Mouse (Mus musculus): ENCODE data around the gene Pomgnt1. TPM values are rescaled to one million over a fixed set of nuclear protein-coding genes. Genes with fewer than 3 reads are reported as not detected.

Pomgnt1 gene
- polyA plus RNA-seq (2014; fragmentation: Nextera tagmentation; extraction: Ambion mirVana), result 57.0 and 62.4 TPM in 2 replicates

DNA sequence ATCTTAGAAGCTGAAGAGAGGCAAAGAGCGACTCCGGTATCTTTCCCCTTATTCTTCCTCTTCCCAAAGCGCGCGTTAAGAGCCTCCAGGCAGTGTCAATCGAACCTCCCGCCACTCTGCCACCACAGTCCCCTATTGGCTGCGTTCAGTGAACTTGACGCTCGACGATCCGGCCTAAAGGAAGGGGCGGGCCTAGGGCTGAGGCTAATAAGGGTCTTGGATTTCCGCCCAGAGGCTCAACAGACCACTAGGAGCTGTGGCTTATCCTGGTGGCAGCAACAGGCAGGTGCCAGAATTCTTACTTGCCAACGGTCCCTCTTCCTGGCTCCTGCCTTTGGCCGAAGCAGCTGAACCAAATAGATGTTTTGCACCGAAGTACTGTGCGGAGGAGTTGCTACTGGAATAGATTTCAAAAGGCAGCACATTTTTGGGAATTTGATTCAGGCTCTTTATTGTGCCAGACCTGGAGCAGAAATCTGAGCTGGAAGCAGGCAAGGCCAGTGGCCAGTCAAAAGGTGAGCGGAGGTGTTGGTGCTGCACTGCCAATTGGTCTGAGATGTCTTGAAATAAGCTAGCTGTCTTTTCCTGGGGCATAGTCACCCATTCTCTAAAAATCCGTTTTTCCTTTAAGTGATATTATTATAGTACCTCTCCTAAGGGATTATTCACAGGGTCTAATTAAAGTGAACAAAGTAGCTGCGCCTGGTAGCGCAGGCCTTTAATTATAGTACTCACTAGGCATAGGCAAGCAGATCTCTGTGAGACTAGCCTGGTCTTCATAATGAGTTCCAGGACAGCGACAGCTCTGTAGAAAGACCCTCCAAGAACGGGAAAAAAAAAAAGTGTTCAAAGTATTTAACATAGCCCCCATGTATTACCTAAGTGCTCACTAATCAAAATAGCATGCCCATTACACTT is at the start of gene Pomgnt1, which contains the start of gene Rad54l:
TSS of gene Pomgnt1 (plus strand) at position 239 of the 918 bp plus-strand sequence.
TSS of gene Rad54l (minus strand) at position 89 of the 918 bp plus-strand sequence.
- Histone ChIP-seq H3K9me3 (ENCODE audit: control insufficient read depth, low read length) (no peaks in the 10 kb centered on the region), H3K9ac (ENCODE audit: low read length) (peak within 1 kb of the TSS; percentile 65), H3K36me3 (ENCODE audit: control insufficient read depth, insufficient read depth, low read length) (peaks cover 3% of the 10 kb centered on the region; the same call in 1 of the 2 replicates), H3K4me3 (ENCODE audit: low read depth, low read length) (peak within 1 kb of the TSS; percentile 46), H3K4me1 (ENCODE audit: control insufficient read depth, insufficient read depth, low read length) (peaks cover 8% of the 10 kb centered on the region; the same call in 1 of the 2 replicates), H3K4me2 (ENCODE audit: low read depth, severe bottlenecking) (peak within 1 kb of the TSS; percentile 62), H3K27ac (replicated peaks; ENCODE audit: low read depth, low read length) (peak within 1 kb of the TSS; percentile 36; the same call in 1 of the 2 replicates), H3K27me3 (ENCODE audit: control insufficient read depth, insufficient read depth, low read length) (no peaks in the 10 kb centered on the region)
- peak; percentile 93 for DNase-seq (ENCODE audit: low spot score)
- ATAC-seq (ENCODE audit: insufficient number of reproducible peaks, low FRiP score, low TSS enrichment, low read depth), result peak; percentile 98
- 2% methylated on average over 24 of the region's 24 CpGs for WGBS

DNA sequence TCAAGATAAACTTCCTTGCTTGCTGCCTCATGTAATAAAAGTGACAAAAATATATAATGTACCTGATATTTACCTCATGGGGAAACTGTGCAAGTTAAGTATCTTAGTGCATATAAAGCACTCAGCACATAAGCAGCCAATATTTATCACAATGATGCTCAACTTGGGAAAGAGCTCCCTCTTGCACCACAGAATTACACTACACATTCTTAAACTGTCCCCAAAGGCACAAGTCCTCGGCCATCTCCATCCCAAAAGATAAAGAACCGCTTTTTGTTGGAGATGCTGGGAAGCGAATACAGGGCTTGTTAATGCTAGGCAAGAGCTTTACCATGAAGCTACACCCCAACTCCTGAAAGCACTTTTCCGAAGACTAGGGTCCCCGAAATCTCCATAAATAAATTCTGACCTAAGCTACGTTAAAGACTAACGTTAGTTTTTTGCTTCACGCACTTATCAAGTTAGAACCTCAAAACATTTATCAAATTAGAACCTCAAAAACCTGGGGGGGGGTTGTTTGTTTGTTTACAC is 49.4 kb upstream of the Pomgnt1 start:
- H3K4me2 ChIP-seq (ENCODE audit: low read depth, severe bottlenecking), result peak overlapping the region; percentile 45
- H3K27me3 ChIP-seq (ENCODE audit: control insufficient read depth, insufficient read depth, low read length), result no peaks in the 10 kb centered on the region
- peaks cover 4% of the 10 kb centered on the region; the same call in 1 of the 2 replicates for H3K36me3 ChIP-seq (ENCODE audit: control insufficient read depth, insufficient read depth, low read length)
- peak overlapping the region; percentile 98 for H3K9ac ChIP-seq (ENCODE audit: low read length)
- WGBS, result 2% methylated on average over 8 of the region's 8 CpGs
- no peak for ATAC-seq (ENCODE audit: insufficient number of reproducible peaks, low FRiP score, low TSS enrichment, low read depth)
- no peaks in the 10 kb centered on the region for H3K9me3 ChIP-seq (ENCODE audit: control insufficient read depth, low read length)
- peaks cover 14% of the 10 kb centered on the region for H3K4me1 ChIP-seq (ENCODE audit: control insufficient read depth, insufficient read depth, low read length)
- no peak overlapping the region for H3K27ac ChIP-seq (replicated peaks; ENCODE audit: low read depth, low read length)
- DNase-seq (ENCODE audit: low spot score), result no peak
- peak overlapping the region; percentile 99 for H3K4me3 ChIP-seq (ENCODE audit: low read depth, low read length)

- Histone ChIP-seq H3K9me3 (ENCODE audit: control insufficient read depth, low read length) (no peaks in the 10 kb centered on the region), H3K4me3 (ENCODE audit: low read depth, low read length) (peak within 1 kb of the TSS; percentile 99), H3K27ac (replicated peaks; ENCODE audit: low read depth, low read length) (peak within 1 kb of the TSS; percentile 98), H3K4me2 (ENCODE audit: low read depth, severe bottlenecking) (peak within 1 kb of the TSS; percentile 57), H3K9ac (ENCODE audit: low read length) (peak within 1 kb of the TSS; percentile 98), H3K36me3 (ENCODE audit: control insufficient read depth, insufficient read depth, low read length) (0 out of 2 replicates have a peak, but pooled peaks cover 2% of the 10 kb centered on the region), H3K27me3 (ENCODE audit: control insufficient read depth, insufficient read depth, low read length) (no peaks in the 10 kb centered on the region), H3K4me1 (ENCODE audit: control insufficient read depth, insufficient read depth, low read length) (peaks cover 14% of the 10 kb centered on the region)
- WGBS, result under 1% methylated on average over 52 of the region's 55 CpGs
- ATAC-seq (ENCODE audit: insufficient number of reproducible peaks, low FRiP score, low TSS enrichment, low read depth) (peak; percentile 94), DNase-seq (ENCODE audit: low spot score) (peak; percentile 96)
Measured at GRCm38 (mm10) chr4:116074861-116075620, 48.6 kb upstream of the Pomgnt1 start, which contains the start of the genes Uqcrh and Lrrc41. Gene Uqcrh (minus strand): TSS chr4:116075071. Gene Lrrc41 (plus strand): TSS chr4:116075269.

DNA sequence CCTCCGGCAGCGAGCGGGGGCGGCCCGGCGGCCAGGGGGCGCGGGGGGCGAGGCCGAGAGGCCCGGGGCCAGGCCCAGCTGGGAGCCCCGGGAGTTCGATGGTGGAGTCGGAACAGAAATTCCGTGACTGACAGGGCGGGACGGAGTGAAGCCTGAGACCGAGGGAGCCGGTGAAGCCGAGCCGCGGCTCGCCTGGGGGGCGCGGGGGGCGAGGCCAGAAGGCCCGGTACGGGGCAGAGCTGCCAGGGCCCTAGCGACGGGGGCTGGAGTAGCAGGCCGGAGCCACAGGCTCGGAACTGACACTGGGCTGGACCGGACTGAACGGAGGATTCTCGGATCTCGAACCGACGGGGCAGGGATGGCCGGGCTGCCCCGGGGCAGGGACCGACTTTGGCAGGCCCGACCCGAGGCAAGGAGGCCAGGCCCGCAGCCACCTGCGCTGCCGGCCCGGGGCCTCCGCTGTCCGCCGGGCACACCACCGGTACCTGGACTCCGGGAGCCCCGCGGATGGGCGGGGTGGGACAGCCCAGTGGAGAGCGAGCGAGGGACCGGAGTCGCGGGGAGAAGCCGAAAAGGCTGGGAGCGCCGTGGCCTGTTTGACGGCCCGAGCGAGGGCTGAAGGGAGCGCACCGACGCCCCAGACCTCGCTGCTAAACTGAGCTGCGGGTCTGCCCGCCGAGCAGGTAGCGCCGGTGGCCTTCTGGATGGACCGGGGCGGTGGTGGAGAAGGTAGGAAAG is 47.8 kb upstream of the Pomgnt1 start:
- ATAC-seq (ENCODE audit: insufficient number of reproducible peaks, low FRiP score, low TSS enrichment, low read depth) (peak; percentile 81), DNase-seq (ENCODE audit: low spot score) (peak; percentile 84)
- peaks cover 14% of the 10 kb centered on the region for H3K4me1 ChIP-seq (ENCODE audit: control insufficient read depth, insufficient read depth, low read length)
- H3K9me3 ChIP-seq (ENCODE audit: control insufficient read depth, low read length), result no peaks in the 10 kb centered on the region
- H3K4me2 ChIP-seq (ENCODE audit: low read depth, severe bottlenecking), result peak overlapping the region; percentile 57
- under 1% methylated on average over 64 of the region's 77 CpGs for WGBS
- peak overlapping the region; percentile 98 for H3K9ac ChIP-seq (ENCODE audit: low read length)
- peaks cover 7% of the 10 kb centered on the region for H3K36me3 ChIP-seq (ENCODE audit: control insufficient read depth, insufficient read depth, low read length)
- peak overlapping the region; percentile 98 for H3K27ac ChIP-seq (replicated peaks; ENCODE audit: low read depth, low read length)
- peak overlapping the region; percentile 99 for H3K4me3 ChIP-seq (ENCODE audit: low read depth, low read length)
- H3K27me3 ChIP-seq (ENCODE audit: control insufficient read depth, insufficient read depth, low read length), result no peaks in the 10 kb centered on the region

DNA sequence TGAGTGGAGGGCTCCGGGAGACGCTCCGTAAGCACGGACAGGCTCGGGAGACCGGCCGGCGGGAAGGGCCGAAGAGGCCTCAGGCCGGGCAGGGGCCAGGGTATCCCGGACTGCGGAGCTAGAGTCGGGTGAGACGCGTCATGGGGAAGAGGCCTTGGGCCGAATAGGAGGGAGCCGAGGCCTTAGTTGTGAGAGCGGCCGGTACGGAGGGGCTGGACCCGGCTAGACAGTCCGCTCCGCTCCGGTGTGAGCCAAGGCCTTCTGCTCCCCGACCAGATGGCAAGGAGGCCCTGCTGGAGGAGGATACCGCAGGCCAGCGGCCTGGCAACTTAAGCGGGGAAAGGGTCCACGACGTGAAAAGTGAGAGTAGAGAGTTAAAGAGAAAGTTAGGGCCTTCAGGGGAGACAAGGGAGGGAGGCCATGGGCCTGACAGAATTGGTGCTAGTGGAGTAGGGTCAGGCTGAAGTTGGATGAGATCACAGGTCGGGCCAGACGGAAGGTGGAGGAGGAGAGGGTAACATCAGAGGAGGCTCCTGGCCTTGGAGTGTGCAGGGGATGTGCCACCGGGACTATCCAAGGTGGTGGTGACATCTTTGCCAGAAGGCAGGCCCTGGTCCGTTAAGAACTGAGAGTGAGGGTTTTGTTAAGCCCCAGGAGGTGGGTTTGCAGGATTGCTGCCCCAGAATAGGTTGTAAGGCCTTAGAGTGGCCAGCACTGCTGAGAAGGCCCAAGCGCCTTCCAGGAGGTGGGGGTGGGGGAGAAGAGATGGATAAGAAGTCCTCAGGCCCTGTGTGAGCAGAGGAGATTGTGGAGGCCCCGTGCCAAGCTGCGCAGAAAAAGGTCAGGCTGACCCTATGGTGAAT is 47.0 kb upstream of the Pomgnt1 start:
- no peaks in the 10 kb centered on the region for H3K27me3 ChIP-seq (ENCODE audit: control insufficient read depth, insufficient read depth, low read length)
- peak overlapping the region; percentile 57 for H3K4me2 ChIP-seq (ENCODE audit: low read depth, severe bottlenecking)
- peaks cover 14% of the 10 kb centered on the region for H3K4me1 ChIP-seq (ENCODE audit: control insufficient read depth, insufficient read depth, low read length)
- peak overlapping the region; percentile 99 for H3K4me3 ChIP-seq (ENCODE audit: low read depth, low read length)
- 3% methylated on average over 37 of the region's 37 CpGs for WGBS
- peak; percentile 61 for DNase-seq (ENCODE audit: low spot score)
- peaks cover 13% of the 10 kb centered on the region for H3K36me3 ChIP-seq (ENCODE audit: control insufficient read depth, insufficient read depth, low read length)
- peak; percentile 11; the same call in 1 of the 2 replicates for ATAC-seq (ENCODE audit: insufficient number of reproducible peaks, low FRiP score, low TSS enrichment, low read depth)
- H3K27ac ChIP-seq (replicated peaks; ENCODE audit: low read depth, low read length), result peak overlapping the region; percentile 98
- peak overlapping the region; percentile 98 for H3K9ac ChIP-seq (ENCODE audit: low read length)
- H3K9me3 ChIP-seq (ENCODE audit: control insufficient read depth, low read length), result no peaks in the 10 kb centered on the region

GRCm38 (mm10) chr4:116077240-116078095 is 46.2 kb upstream of the Pomgnt1 start:
- DNase-seq (ENCODE audit: low spot score), result no peak
- Histone ChIP-seq H3K4me3 (ENCODE audit: low read depth, low read length) (peak overlapping the region; percentile 99), H3K4me2 (ENCODE audit: low read depth, severe bottlenecking) (peak overlapping the region; percentile 57), H3K4me1 (ENCODE audit: control insufficient read depth, insufficient read depth, low read length) (peaks cover 14% of the 10 kb centered on the region), H3K9ac (ENCODE audit: low read length) (peak overlapping the region; percentile 98), H3K27me3 (ENCODE audit: control insufficient read depth, insufficient read depth, low read length) (no peaks in the 10 kb centered on the region), H3K27ac (replicated peaks; ENCODE audit: low read depth, low read length) (0 out of 2 replicates have a peak overlapping the region, but pooled peaks have one; percentile 98), H3K36me3 (ENCODE audit: control insufficient read depth, insufficient read depth, low read length) (peaks cover 13% of the 10 kb centered on the region), H3K9me3 (ENCODE audit: control insufficient read depth, low read length) (no peaks in the 10 kb centered on the region)
- WGBS, result 63% methylated on average over 3 of the region's 3 CpGs
- ATAC-seq (ENCODE audit: insufficient number of reproducible peaks, low FRiP score, low TSS enrichment, low read depth), result no peak
